In the genomic region with DNA sequence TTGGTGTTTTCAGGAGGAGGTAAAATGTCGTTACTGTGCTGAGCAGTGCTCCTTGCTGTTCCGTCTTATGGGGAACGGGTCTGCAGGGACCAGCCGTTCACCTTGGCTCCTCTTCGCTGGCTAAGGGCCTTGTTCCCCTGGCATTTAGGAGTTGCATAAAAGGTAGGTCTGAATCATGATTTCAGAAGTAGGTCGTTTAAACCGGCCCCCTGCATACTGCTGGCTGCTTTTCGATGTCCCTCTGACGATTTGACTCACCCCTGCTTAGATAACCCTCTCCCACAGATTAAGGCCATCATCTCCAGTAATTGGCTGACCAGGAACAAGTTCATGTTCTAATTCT, we compare ENCODE assay signal across 15 mouse cellular contexts. TPM values are rescaled to one million over a fixed set of nuclear protein-coding genes. Genes with fewer than 3 reads are reported as not detected.
DNase-seq lines count a peak whose midpoint lies in the region; ATAC-seq and TF ChIP-seq lines count a peak whose summit lies in the region.
"Had no signal": no experiment of that assay in that cellular context is flagged by ENCODE, and none has a peak within 500 bp of the region (broad histone marks: within the 10 kb centered on the region; RNA-seq: fewer than 3 reads in every experiment).

No protein-coding gene starts in this region.

- H3K9me3 ChIP-seq in forebrain, postnatal 0 days (ENCODE audit: low read length), result no peaks in the 10 kb centered on the region
- H3K9me3 ChIP-seq in midbrain, embryonic 12.5 days, result no peaks in the 10 kb centered on the region
- H3K9me3 ChIP-seq in liver, embryonic 11.5 days (ENCODE audit: control insufficient read depth, low read length), result no peaks in the 10 kb centered on the region
- H3K9me3 ChIP-seq: embryonic facial prominence, embryonic 12.5 days; liver, embryonic 12.5 days had no signal

- no peak for ATAC-seq in forebrain, postnatal 0 days
- peak; percentile 13; the same call in 1 of the 2 replicates for ATAC-seq in midbrain, embryonic 12.5 days (ENCODE audit: low FRiP score, low read depth)
- ATAC-seq in liver, embryonic 11.5 days (replicated peaks; ENCODE audit: low FRiP score), result no peak
- ATAC-seq: activated CD4-positive, CD25-positive, alpha-beta regulatory T cell, adult 4 months; liver, embryonic 12.5 days had no signal

- H3K36me3 ChIP-seq in kidney, adult 2 months (ENCODE audit: control insufficient read depth, insufficient read depth, low read length), result no peaks in the 10 kb centered on the region
- no peaks in the 10 kb centered on the region for H3K36me3 ChIP-seq in forebrain, postnatal 0 days (ENCODE audit: insufficient read depth)
- no peaks in the 10 kb centered on the region for H3K36me3 ChIP-seq in midbrain, embryonic 12.5 days
- no peaks in the 10 kb centered on the region for H3K36me3 ChIP-seq in liver, embryonic 11.5 days (ENCODE audit: control insufficient read depth, insufficient read depth, low read length)
- H3K36me3 ChIP-seq: embryonic facial prominence, embryonic 12.5 days; liver, embryonic 12.5 days had no signal

- H3K27me3 ChIP-seq in kidney, adult 2 months (replicated peaks; ENCODE audit: control insufficient read depth, insufficient read depth, low read length), result no peaks in the 10 kb centered on the region
- no peaks in the 10 kb centered on the region for H3K27me3 ChIP-seq in forebrain, postnatal 0 days (ENCODE audit: insufficient read depth, low read length)
- H3K27me3 ChIP-seq in midbrain, embryonic 12.5 days, result no peaks in the 10 kb centered on the region
- no peaks in the 10 kb centered on the region for H3K27me3 ChIP-seq in liver, embryonic 11.5 days (replicated peaks; ENCODE audit: control insufficient read depth, insufficient read depth, low read length)
- H3K27me3 ChIP-seq: embryonic facial prominence, embryonic 12.5 days had no signal

- peak overlapping the region; percentile 26; the same call in 1 of the 2 replicates for H3K27ac ChIP-seq in kidney, adult 2 months (ENCODE audit: insufficient read depth, low read depth, low read length)
- no peak overlapping the region for H3K27ac ChIP-seq in forebrain, postnatal 0 days (ENCODE audit: low read depth, low read length)
- H3K27ac ChIP-seq in midbrain, embryonic 12.5 days (replicated peaks), result peak overlapping the region; percentile 79
- no peak overlapping the region for H3K27ac ChIP-seq in liver, embryonic 11.5 days (ENCODE audit: low read depth, low read length)
- H3K27ac ChIP-seq: embryonic facial prominence, embryonic 12.5 days; kidney, postnatal 0 days; liver, embryonic 12.5 days had no signal

- no peaks in the 10 kb centered on the region for H3K4me1 ChIP-seq in kidney, adult 2 months (ENCODE audit: control insufficient read depth, insufficient read depth, low read length)
- peaks cover 11% of the 10 kb centered on the region; the same call in 1 of the 2 replicates for H3K4me1 ChIP-seq in forebrain, postnatal 0 days (ENCODE audit: insufficient read depth)
- peaks cover 21% of the 10 kb centered on the region for H3K4me1 ChIP-seq in midbrain, embryonic 12.5 days
- H3K4me1 ChIP-seq in liver, embryonic 11.5 days (replicated peaks; ENCODE audit: control insufficient read depth, insufficient read depth, low read length), result no peaks in the 10 kb centered on the region
- H3K4me1 ChIP-seq: embryonic facial prominence, embryonic 12.5 days; liver, embryonic 12.5 days had no signal

- no peak overlapping the region; the same call in 1 of the 2 replicates for H3K9ac ChIP-seq in forebrain, postnatal 0 days
- no peak overlapping the region; the same call in 1 of the 2 replicates for H3K9ac ChIP-seq in midbrain, embryonic 12.5 days (replicated peaks)
- no peak overlapping the region for H3K9ac ChIP-seq in liver, embryonic 11.5 days (ENCODE audit: low read depth, low read length)
- H3K9ac ChIP-seq: embryonic facial prominence, embryonic 12.5 days; liver, embryonic 12.5 days had no signal

- DNase-seq in kidney, adult 2 months, result no peak
- no peak for DNase-seq in kidney, postnatal 4 days
- DNase-seq in brain, adult 2 months (ENCODE audit: low read depth, low spot score), result peak; percentile 26
- no peak for DNase-seq in forebrain, postnatal 0 days
- DNase-seq in gastrocnemius, adult 8-10 months (ENCODE audit: low spot score in 2 of 2), result no peak
- no peak for DNase-seq in left cerebral cortex, adult 18-20 months (ENCODE audit: low spot score in 2 of 2)
- no peak for DNase-seq in liver, embryonic 11.5 days (ENCODE audit: low spot score)
- DNase-seq: spleen, adult 18-20 months had no signal

- H3K4me3 ChIP-seq in kidney, adult 2 months (ENCODE audit: insufficient read depth, low read depth, low read length), result peak overlapping the region; percentile 42
- H3K4me3 ChIP-seq in forebrain, postnatal 0 days (ENCODE audit: low read depth, low read length), result no peak overlapping the region
- H3K4me3 ChIP-seq in midbrain, embryonic 12.5 days, result no peak overlapping the region
- H3K4me3 ChIP-seq in liver, embryonic 11.5 days (ENCODE audit: low read depth, low read length), result no peak overlapping the region
- H3K4me3 ChIP-seq: embryonic facial prominence, embryonic 12.5 days; liver, embryonic 12.5 days; myocyte had no signal

- WGBS in kidney, adult 2 months, result 36% methylated on average over 9 of the region's 9 CpGs
- 34% methylated on average over 9 of the region's 9 CpGs for WGBS in forebrain, postnatal 0 days
- 47% methylated on average over 9 of the region's 9 CpGs for WGBS in midbrain, embryonic 12.5 days
- WGBS in liver, embryonic 11.5 days, result 70% methylated on average over 9 of the region's 9 CpGs

- no peak for TF ChIP-seq POLR2A in kidney, adult 2 months (IDR thresholded peaks at IDR 0.05; ENCODE audit: low read depth, low read length)

- peak overlapping the region; percentile 15; the same call in 1 of the 2 replicates for H3K4me2 ChIP-seq in forebrain, postnatal 0 days (ENCODE audit: low read depth)
- peak overlapping the region; percentile 31 for H3K4me2 ChIP-seq in midbrain, embryonic 12.5 days (replicated peaks)
- no peak overlapping the region for H3K4me2 ChIP-seq in liver, embryonic 11.5 days
- H3K4me2 ChIP-seq: embryonic facial prominence, embryonic 12.5 days; liver, embryonic 12.5 days had no signal

- no peak for TF ChIP-seq CTCF in kidney, adult 2 months (conservative IDR thresholded peaks at IDR 0.05; ENCODE audit: insufficient read depth, insufficient read length, low read depth, low read length)
- TF ChIP-seq CTCF in forebrain, postnatal 0 days (IDR thresholded peaks at IDR 0.05; ENCODE audit: low read depth), result no peak

RNA-seq across cellular contexts. Expression of gene Slc1a2, which starts 27.6 kb away (rescaled TPM):
- 1.5 and 1.6 TPM in 2 replicates for polyA plus RNA-seq in kidney, adult 2 months (2012; rRNA removed)
- total RNA-seq in forebrain, postnatal 0 days (2014; rRNA removed), result 77.1 and 82.0 TPM in 2 replicates
- 8.0 and 18.4 TPM in 2 replicates for polyA plus RNA-seq in forebrain, postnatal 0 days (2015; fragmentation: Nextera tagmentation; extraction: Ambion mirVana)
- 20.6 and 25.7 TPM in 2 replicates for polyA plus RNA-seq in midbrain, embryonic 12.5 days (2016; fragmentation: Nextera tagmentation; extraction: Ambion mirVana)
- 1 to 10 TPM in 1 of 4 experiments, under 1 TPM in 3; 0.44 to 2.0 (median 0.51) TPM for total RNA-seq in gastrocnemius, adult 8-10 months (2022)
- 1,000 to 10,000 TPM; 1,523 to 1,534 TPM for total RNA-seq in left cerebral cortex, adult 18-20 months (2021)
- 0.23 and 0.43 TPM in 2 replicates for polyA plus RNA-seq in liver, embryonic 11.5 days (2014; fragmentation: Nextera tagmentation; extraction: Ambion mirVana)
- total RNA-seq: granulocyte monocyte progenitor cell, adult 5-6 weeks had no signal
- polyA plus RNA-seq: activated CD4-positive, CD25-positive, alpha-beta regulatory T cell, adult 4 months had no signal

Comparison
In these comparisons a context has a peak if more than half of its experiments do, and no peak if none do; other contexts are left out.
1. H3K27ac ChIP-seq: peak in kidney, adult 2 months (single experiment) and midbrain, embryonic 12.5 days (single experiment); none in forebrain, postnatal 0 days (single experiment) and liver, embryonic 11.5 days (single experiment).